Mouse (Mus musculus) kidney, embryonic 14.5 days (tissue): ENCODE data around the gene Grhl3. TPM values are rescaled to one million over a fixed set of nuclear protein-coding genes. Genes with fewer than 3 reads are reported as not detected.
A peak's percentile ranks its signal among the peaks of the same experiment; 100 is the strongest.
"Not testable (repeated sequence)": the region's sequence is repeated elsewhere in the genome, so short reads cannot be mapped to it uniquely, and the experiment has no call there.

Source experiments
- ATAC-seq: fragments of 200-750 bp; cut with Nextera tagmentation; 2 replicates; pipeline ENCODE4 v1.8.0; 2017; ENCODE audit warnings: moderate number of reproducible peaks, mild to moderate bottlenecking, moderate TSS enrichment, moderate library complexity; ENCODE audit not compliant: low FRiP score, low TSS enrichment
- H3K27ac ChIP-seq: fragments of 300-500 bp; sonication (generic); 2 replicates; pipeline ENCODE4 v1.5.1; 2014; ENCODE audit warnings: low read depth, mild to moderate bottlenecking, low read length, moderate library complexity, mixed read lengths
- H3K27me3 ChIP-seq: fragments of 300-500 bp; sonication (generic); 2 replicates; pipeline ENCODE4 v1.6.1; 2014; ENCODE audit warnings: mild to moderate bottlenecking, low read length; ENCODE audit not compliant: control insufficient read depth, insufficient read depth
- H3K36me3 ChIP-seq: fragments of 300-500 bp; sonication (generic); 2 replicates; pipeline ENCODE4 v1.6.1; 2014; ENCODE audit warnings: low read length, mixed read lengths; ENCODE audit not compliant: control insufficient read depth, insufficient read depth
- H3K4me1 ChIP-seq: fragments of 300-500 bp; sonication (generic); 2 replicates; pipeline ENCODE4 v1.6.1; 2014; ENCODE audit warnings: low read length, mixed read lengths; ENCODE audit not compliant: control insufficient read depth, insufficient read depth
- H3K4me2 ChIP-seq: fragments of 300-500 bp; sonication (generic); replicated peaks from 2 replicates; pipeline ENCODE4 v1.6.1; 2014; ENCODE audit warnings: low read depth, mild to moderate bottlenecking, low read length
- H3K4me3 ChIP-seq: fragments of 300-500 bp; sonication (generic); 2 replicates; pipeline ENCODE4 v1.5.1; 2014; ENCODE audit warnings: mild to moderate bottlenecking, low read length
- H3K9ac ChIP-seq: fragments of 300-500 bp; sonication (generic); 2 replicates; pipeline ENCODE4 v1.6.1; 2014; ENCODE audit warnings: low read depth, mild to moderate bottlenecking, low read length, moderate library complexity
- H3K9me3 ChIP-seq: fragments of 300-500 bp; sonication (generic); 2 replicates; pipeline ENCODE4 v1.6.1; 2016; ENCODE audit warnings: low read length; ENCODE audit not compliant: control insufficient read depth
- WGBS: fragments of 180-500 bp; shearing (Covaris S2); extraction: QIAGEN DNeasy Blood & Tissue Kit; methylation state at CpG from one replicate; pipeline ENCODE4 v1.1.7; 2014; 5-methylcytosine and 5-hydroxymethylcytosine counted together
- polyA plus RNA-seq: library from polyadenylated mRNA; unstranded; fragments of >200 nt; fragmentation: Nextera tagmentation; extraction: Ambion mirVana; gene quantifications from 2 replicates; pipeline ENCODE4 v1.2.1, GENCODE M21; 2014

The Grhl3 gene
- polyA plus RNA-seq: 1.4 and 2.3 TPM in 2 replicates

GRCm38 (mm10) chr4:135573251-135573808, at the start of gene Grhl3:
Gene Grhl3, minus strand, starts transcription at chr4:135573630.
- Histone ChIP-seq H3K27me3 (peaks cover 52% of the 10 kb centered on the region), H3K4me2 (peak within 1 kb of the TSS; percentile 52), H3K27ac (no peak within 1 kb of the TSS), H3K9me3 (no peaks in the 10 kb centered on the region), H3K4me1 (peaks cover 13% of the 10 kb centered on the region; the same call in 1 of the 2 replicates), H3K36me3 (no peaks in the 10 kb centered on the region), H3K9ac (no peak within 1 kb of the TSS), H3K4me3 (peak within 1 kb of the TSS; percentile 22)
- ATAC-seq: peak; percentile 51; the same call in 1 of the 2 replicates
- WGBS: under 1% methylated on average over 31 of the region's 31 CpGs

- no peak overlapping the region for H3K4me2 ChIP-seq
- H3K27ac ChIP-seq: no peak overlapping the region
- no peak overlapping the region for H3K4me3 ChIP-seq
- H3K9ac ChIP-seq: no peak overlapping the region
- H3K4me1 ChIP-seq: no peaks in the 10 kb centered on the region
- H3K36me3 ChIP-seq: no peaks in the 10 kb centered on the region
- ATAC-seq: no peak
- 95% methylated on average over 10 of the region's 10 CpGs for WGBS
- peaks cover 4% of the 10 kb centered on the region; the same call in 1 of the 2 replicates for H3K9me3 ChIP-seq
- H3K27me3 ChIP-seq: no peaks in the 10 kb centered on the region
Observed at GRCm38 (mm10) chr4:135622290-135622689, 48.9 kb upstream of the Grhl3 start.

GRCm38 (mm10) chr4:135620461-135620860, 47.0 kb upstream of the Grhl3 start:
- Histone ChIP-seq H3K9ac (no peak overlapping the region), H3K36me3 (no peaks in the 10 kb centered on the region), H3K4me2 (no peak overlapping the region), H3K9me3 (peaks cover 4% of the 10 kb centered on the region; the same call in 1 of the 2 replicates), H3K4me1 (no peaks in the 10 kb centered on the region), H3K27me3 (0 out of 2 replicates have a peak, but pooled peaks cover 3% of the 10 kb centered on the region), H3K27ac (no peak overlapping the region), H3K4me3 (no peak overlapping the region)
- 93% methylated on average over 3 of the region's 3 CpGs for WGBS
- no peak for ATAC-seq

- WGBS: 16% methylated on average over 16 of the region's 16 CpGs
- Histone ChIP-seq H3K9ac (no peak overlapping the region; the same call in 1 of the 2 replicates), H3K27ac (no peak overlapping the region), H3K36me3 (no peaks in the 10 kb centered on the region), H3K9me3 (peaks cover 4% of the 10 kb centered on the region; the same call in 1 of the 2 replicates), H3K4me3 (no peak overlapping the region; the same call in 1 of the 2 replicates), H3K27me3 (0 out of 2 replicates have a peak, but pooled peaks cover 3% of the 10 kb centered on the region), H3K4me2 (peak overlapping the region; percentile 12; the same call in 1 of the 2 replicates), H3K4me1 (no peaks in the 10 kb centered on the region)
- no peak for ATAC-seq
Observed at GRCm38 (mm10) chr4:135617783-135618470, 44.5 kb upstream of the Grhl3 start.

- Histone ChIP-seq H3K9me3 (peaks cover 4% of the 10 kb centered on the region; the same call in 1 of the 2 replicates), H3K4me1 (no peaks in the 10 kb centered on the region), H3K9ac (no peak overlapping the region), H3K4me3 (no peak overlapping the region), H3K4me2 (no peak overlapping the region), H3K36me3 (no peaks in the 10 kb centered on the region), H3K27ac (no peak overlapping the region), H3K27me3 (0 out of 2 replicates have a peak, but pooled peaks cover 3% of the 10 kb centered on the region)
- WGBS: 42% methylated on average over 4 of the region's 4 CpGs
- no peak for ATAC-seq
Observed at GRCm38 (mm10) chr4:135617038-135617437, 43.6 kb upstream of the Grhl3 start.

- not testable (repeated sequence) for ATAC-seq, H3K36me3 ChIP-seq
- 68% methylated on average over 5 of the region's 5 CpGs for WGBS
Observed at GRCm38 (mm10) chr4:135615307-135615706, 41.9 kb upstream of the Grhl3 start.

GRCm38 (mm10) chr4:135609986-135610385, 36.6 kb upstream of the Grhl3 start:
- Histone ChIP-seq H3K4me2 (no peak overlapping the region), H3K4me1 (no peaks in the 10 kb centered on the region), H3K27me3 (no peaks in the 10 kb centered on the region), H3K4me3 (no peak overlapping the region), H3K36me3 (no peaks in the 10 kb centered on the region), H3K9ac (no peak overlapping the region), H3K27ac (no peak overlapping the region), H3K9me3 (peaks cover 15% of the 10 kb centered on the region; the same call in 1 of the 2 replicates)
- WGBS: 85% methylated on average over 2 of the region's 2 CpGs
- ATAC-seq: no peak

More at GRCm38 (mm10) chr4:135615307-135615706, 41.9 kb upstream of the Grhl3 start:
- H3K4me1 ChIP-seq, H3K27ac ChIP-seq, H3K4me2 ChIP-seq, H3K27me3 ChIP-seq, H3K9ac ChIP-seq, H3K4me3 ChIP-seq: not testable (repeated sequence)
- H3K9me3 ChIP-seq: peaks cover 14% of the 10 kb centered on the region; the same call in 1 of the 2 replicates

- WGBS: 59% methylated on average over 18 of the region's 18 CpGs
- no peak overlapping the region for H3K4me3 ChIP-seq
- no peak overlapping the region for H3K27ac ChIP-seq
- no peaks in the 10 kb centered on the region for H3K4me1 ChIP-seq
- peaks cover 15% of the 10 kb centered on the region; the same call in 1 of the 2 replicates for H3K9me3 ChIP-seq
- H3K36me3 ChIP-seq: no peaks in the 10 kb centered on the region
- no peak for ATAC-seq
- no peak overlapping the region for H3K4me2 ChIP-seq
- H3K9ac ChIP-seq: no peak overlapping the region
- no peaks in the 10 kb centered on the region for H3K27me3 ChIP-seq
Observed at GRCm38 (mm10) chr4:135607979-135608885, 34.8 kb upstream of the Grhl3 start.
